Mouse (Mus musculus): ENCODE measurements around the gene Traf5.

The Traf5 gene

DNA sequence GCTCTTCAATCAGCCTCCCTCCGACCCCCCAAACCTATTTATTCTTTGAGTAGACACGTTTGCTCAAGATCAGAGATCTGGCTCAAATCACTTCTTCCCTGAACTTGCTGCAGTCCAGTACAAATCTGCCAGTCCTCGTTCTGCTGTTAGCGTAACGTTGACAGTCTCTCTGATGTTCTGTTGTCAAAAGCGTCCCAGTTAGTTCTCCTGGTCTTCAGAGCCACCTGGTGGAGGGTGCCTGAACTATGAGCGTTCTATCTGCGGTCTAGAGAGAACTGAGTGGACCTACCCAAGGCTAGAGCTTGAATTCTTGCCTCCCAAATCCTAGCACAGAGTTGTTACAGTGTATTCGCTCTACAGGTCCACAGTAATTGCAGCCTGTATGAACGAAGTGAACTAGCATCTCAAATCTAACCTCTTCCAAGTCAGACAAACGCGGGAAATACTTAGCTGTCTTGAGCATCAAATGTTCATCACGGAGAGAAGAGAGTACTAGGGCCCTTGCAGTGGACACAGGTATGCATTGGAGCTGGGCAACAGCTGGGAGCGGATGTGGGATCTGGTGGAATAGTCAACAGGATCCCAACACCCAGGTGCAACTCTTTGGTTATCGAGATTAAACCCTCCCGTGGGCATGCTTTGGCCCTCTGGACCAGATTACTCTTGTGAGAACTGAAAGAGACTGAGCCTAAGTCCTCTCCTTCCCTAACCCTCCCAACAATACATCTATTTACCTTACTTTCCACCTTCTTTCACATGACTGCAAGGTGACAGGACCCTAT is 711 bp upstream of the Traf5 start:
- DNase-seq (ENCODE audit: low spot score in 2 of 2) = peak; percentile 79 to 88

- no peak for DNase-seq (ENCODE audit: low spot score in 2 of 2)
These were observed 1.4 kb downstream of the Traf5 start for GRCm38 (mm10) chr1:192090689-192091567.

DNA sequence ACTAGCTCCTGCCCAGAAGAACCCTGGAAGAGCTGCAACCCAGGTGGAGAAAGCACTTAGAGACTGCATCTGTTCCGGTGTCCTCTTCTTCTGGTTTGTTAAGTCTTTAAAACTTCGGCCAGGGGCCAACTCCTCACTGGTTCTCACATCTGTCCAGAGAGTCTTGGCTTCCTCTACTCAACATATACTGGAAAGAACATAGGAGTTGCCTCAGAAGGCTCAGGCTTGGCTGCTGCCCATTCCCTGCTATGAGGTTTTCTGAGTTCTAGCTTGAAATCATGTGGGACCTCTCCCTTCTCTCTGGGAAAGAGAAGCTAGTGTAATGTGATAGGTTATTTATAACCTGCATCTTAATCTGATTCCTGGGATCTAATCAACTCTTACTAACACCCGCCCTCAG is 2.1 kb downstream of the Traf5 start:
- DNase-seq (ENCODE audit: low spot score in 2 of 2) = no peak

GRCm38 (mm10) chr1:192089208-192090166 is 2.9 kb downstream of the Traf5 start:
- DNase-seq (ENCODE audit: low spot score in 2 of 2) = no peak

DNA sequence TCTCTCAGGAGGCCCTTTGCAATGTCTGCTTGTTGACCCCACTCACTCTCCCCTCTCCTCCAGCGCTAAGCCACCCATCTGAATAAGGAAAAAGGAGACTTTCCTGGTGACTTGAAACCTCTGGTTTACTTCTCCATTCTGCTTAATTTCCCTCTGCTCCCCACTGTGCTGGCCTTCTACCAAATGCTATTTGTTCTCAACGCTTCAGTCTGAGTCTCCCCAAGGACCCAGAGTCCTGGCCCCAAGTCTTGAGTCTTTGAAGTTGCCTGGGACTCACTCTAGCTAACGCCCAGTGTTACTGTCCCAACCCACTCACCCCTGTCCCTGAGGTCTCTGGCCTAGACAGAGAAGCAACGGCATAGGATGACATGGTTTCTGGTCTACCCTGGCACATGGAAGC is 4.3 kb downstream of the Traf5 start:
- DNase-seq (ENCODE audit: low spot score in 2 of 2) = no peak

GRCm38 (mm10) chr1:192087098-192087497 is 5.3 kb downstream of the Traf5 start:
- DNase-seq (ENCODE audit: low spot score in 2 of 2) = no peak

GRCm38 (mm10) chr1:192086279-192087037 is 5.9 kb downstream of the Traf5 start:
- no peak for DNase-seq (ENCODE audit: low spot score in 2 of 2)

- DNase-seq (ENCODE audit: low spot score in 2 of 2) = no peak
These were observed 7.1 kb downstream of the Traf5 start for GRCm38 (mm10) chr1:192085218-192085617.

- no peak for DNase-seq (ENCODE audit: low spot score in 2 of 2)
These were observed 9.7 kb downstream of the Traf5 start for GRCm38 (mm10) chr1:192082646-192083045.

GRCm38 (mm10) chr1:192081129-192081528 is 11.2 kb downstream of the Traf5 start:
- no peak for DNase-seq (ENCODE audit: low spot score in 2 of 2)

- DNase-seq (ENCODE audit: low spot score in 2 of 2) = no peak
These were observed 13.2 kb downstream of the Traf5 start for GRCm38 (mm10) chr1:192079121-192079520.

- no peak for DNase-seq (ENCODE audit: low spot score in 2 of 2)
These were observed 14.0 kb downstream of the Traf5 start for GRCm38 (mm10) chr1:192078406-192078805.

- DNase-seq (ENCODE audit: low spot score in 2 of 2) = no peak
These were observed 15.4 kb downstream of the Traf5 start for GRCm38 (mm10) chr1:192076796-192077535.

DNA sequence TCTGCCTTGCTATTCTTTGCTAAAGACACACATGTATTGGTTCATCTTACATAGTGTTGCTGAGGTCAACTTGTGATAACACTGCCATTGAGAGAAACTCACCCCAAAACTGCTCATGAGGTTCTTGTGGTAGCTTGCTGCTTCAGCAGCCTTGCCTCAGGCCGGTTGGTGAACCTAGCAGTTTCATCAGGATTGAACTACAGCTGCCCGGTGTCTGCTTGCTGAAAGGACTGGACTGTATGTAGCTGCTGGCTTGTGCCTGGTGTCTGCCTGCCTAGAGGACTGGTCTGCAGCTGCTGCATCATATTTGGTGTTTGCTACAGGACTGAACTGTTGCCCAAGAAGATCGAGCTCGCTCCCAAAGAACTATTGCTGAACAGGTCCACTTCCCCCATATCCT is 16.3 kb downstream of the Traf5 start:
- no peak for DNase-seq (ENCODE audit: low spot score in 2 of 2)

- no peak for DNase-seq (ENCODE audit: low spot score in 2 of 2)
These were observed 17.5 kb downstream of the Traf5 start for GRCm38 (mm10) chr1:192074824-192075223.

DNA sequence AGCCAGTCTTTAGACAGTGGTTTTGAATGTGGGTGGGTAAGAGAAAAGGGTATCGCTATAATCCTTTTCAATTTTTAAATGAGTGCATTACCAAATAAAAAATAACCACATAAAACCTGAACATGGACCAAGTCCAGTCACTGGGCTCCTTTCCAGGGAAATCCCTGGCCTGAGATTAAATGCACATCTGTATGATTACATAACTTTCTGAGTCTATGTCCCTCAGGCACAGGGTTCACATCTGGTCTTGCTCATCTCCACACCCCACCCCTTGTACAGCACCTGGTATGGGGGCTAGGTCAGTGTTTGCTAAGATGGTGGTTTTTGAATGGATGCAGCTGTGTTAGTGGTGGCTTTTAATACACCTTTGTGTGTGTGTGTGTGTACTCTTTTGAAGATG is 19.9 kb downstream of the Traf5 start:
- DNase-seq (ENCODE audit: low spot score in 2 of 2) = no peak

- no peak for DNase-seq (ENCODE audit: low spot score in 2 of 2)
These were observed 21.7 kb downstream of the Traf5 start for GRCm38 (mm10) chr1:192070618-192071051.

DNA sequence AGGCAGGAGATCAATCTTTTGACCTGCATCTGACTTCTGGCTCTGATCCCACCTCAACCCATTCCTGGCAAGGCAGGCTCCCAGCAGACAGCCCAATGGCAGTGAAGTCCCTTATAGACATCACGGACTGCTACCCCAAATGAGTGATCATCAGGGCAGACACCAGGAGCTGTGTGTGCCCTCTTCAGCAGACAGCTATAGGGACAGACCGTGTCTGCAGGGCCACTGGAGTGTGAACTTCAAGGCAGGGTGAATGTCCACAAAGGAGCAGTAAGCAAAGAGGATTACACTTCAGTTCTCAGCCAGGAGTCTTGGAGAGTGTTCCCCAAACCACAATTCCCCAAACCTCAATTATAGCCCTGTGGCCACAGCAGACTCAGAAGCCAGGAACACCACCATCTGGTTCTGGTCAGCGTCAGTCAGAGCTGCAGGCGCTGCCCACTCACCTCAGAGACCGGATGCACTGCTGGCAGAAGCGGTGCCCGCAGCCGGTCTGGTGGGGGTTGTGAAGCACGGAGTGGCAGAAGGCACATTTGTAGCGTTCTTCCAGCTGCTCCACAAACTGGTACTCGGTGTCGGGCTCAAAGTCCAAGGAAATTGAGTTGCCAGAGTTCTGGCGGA is 22.3 kb downstream of the Traf5 start:
- no peak for DNase-seq (ENCODE audit: low spot score in 2 of 2)

DNA sequence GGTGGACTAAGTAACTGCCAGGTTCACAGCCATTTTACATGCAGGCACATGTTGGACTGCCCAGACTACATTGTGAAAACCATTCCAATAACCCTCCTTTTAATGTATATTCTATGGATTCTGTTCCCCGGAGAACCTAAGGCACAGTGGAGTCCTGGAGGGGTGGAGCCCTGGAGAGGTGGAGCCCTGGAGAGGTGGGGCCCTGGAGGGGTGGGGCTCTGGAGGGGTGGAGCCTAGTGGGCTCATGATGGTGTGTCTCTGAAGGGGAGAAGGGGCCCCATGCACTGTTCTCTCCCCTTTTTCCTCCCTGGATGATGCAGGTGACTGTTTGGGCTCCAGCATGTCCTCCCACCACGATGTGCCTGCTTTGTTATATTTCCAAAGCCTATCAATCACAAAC is 24.2 kb downstream of the Traf5 start:
- DNase-seq (ENCODE audit: low spot score in 2 of 2) = no peak

DNA sequence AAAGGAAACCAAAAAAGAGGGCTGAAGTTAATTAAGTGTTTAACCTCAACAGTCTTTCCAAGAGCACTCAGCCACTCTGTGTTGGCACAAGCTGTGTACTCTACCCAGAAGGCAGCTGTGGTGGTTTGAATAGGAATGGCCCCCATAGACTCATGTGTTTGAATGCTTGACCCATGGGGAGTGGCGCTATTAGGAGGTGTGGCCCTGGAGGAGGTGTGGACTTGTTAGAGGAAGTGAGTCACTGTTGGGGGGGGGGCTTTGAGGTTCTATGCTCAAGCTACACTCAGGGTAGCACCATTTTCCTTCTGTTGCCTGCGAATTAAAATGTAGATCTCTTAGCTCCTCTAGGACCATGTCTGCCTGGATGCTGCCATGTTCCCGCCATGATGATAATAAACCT is 25.4 kb downstream of the Traf5 start:
- no peak for DNase-seq (ENCODE audit: low spot score in 2 of 2)

All from frontal cortex, postnatal 14 days (tissue).